Mouse (Mus musculus): ENCODE measurements around the gene Glyatl3. TPM values are rescaled to one million over a fixed set of nuclear protein-coding genes. Genes with fewer than 3 reads are reported as not detected.

Glyatl3 gene
- total RNA-seq, 2 experiments from 2014 or later = not detected

DNA sequence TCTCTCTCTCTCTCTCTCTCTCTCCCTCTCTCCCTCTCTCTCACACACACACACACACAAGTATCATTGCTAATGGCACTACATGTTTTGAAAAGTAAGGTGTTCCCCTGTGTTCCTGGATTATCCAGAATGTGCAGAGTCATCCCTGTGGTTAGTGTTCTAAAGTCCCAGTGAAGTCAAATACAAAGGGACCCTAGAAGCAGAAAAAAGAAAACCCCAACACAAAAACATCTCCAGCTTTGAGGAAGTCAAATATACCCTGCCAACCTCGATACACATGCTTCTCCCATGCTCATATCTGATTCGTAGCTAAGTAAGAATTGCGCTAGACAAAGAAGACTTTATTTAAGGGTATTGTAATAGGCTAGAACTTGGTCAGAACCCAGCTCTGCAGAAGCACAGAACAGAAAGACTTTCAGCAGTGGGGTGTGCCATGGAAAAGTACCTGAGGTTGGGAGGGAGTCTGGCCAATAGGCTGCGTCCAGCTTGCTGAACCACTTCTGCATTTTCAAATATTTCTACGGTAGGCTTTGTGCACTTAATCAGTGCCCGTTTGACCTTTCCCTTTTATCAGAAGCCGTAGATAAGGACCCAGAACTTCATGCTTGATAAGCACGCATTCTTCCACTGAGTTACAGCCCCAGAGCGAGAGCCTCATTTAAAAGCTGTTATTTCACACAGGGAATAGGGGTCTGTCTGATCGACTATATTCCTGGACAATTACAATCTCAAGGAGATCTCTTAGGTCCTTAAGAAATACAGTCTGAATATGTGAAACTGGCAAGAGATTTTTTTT lies 45.0 kb downstream of the Glyatl3 start:
- intact Hi-C loops (cut with DNase I) = no loop called here

DNA sequence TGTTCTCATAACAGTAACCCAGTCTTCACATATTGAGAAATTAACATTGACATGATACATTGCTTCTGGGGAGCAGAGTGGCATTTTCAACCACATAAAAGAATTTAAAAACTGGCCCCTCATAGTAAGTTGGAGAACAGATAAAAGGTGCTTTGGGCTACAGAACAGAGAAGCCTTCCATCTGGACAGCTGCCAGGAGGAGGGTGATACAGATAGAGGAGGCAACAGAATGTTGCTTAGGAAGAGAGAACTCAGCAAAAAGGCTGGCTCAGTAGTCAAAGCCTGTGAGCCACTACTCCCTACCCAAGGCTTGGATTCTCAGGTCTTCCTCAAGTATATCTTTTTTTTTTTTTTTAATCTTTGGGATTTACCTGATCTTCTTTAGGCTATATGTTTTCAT lies 59.1 kb downstream of the Glyatl3 start:
- intact Hi-C loops (cut with DNase I) = no loop called here

More for the DNA sequence above, 45.0 kb downstream of the Glyatl3 start:
- DNase-seq = no peak

More for the DNA sequence above, 59.1 kb downstream of the Glyatl3 start:
- peak; percentile 6 for DNase-seq

Other genes starting within 250 kb of the Glyatl3 start
- gene Esp1, start 187.2 kb downstream of the Glyatl3 start, total RNA-seq (2021) = not detected
- gene Crisp2, start 107.3 kb downstream of the Glyatl3 start, total RNA-seq (2021) = not detected
- not detected for gene Rhag, start 103.2 kb downstream of the Glyatl3 start, total RNA-seq (2021)
- under 1 TPM; 0.95 to 0.96 TPM for gene 9130008F23Rik, start 33.8 kb downstream of the Glyatl3 start, total RNA-seq (2021)
- gene Mut, start 20.3 kb upstream of the Glyatl3 start, total RNA-seq (2021) = 10 to 100 TPM; 24.4 to 27.3 TPM
- 1 to 10 TPM; 5.7 to 6.6 TPM for gene Cenpq, start 20.7 kb upstream of the Glyatl3 start, total RNA-seq (2021)

Data from left cerebral cortex, postnatal 4 days (tissue).